Mouse (Mus musculus): ENCODE data around the gene Pbx3. TPM values are rescaled to one million over a fixed set of nuclear protein-coding genes. Genes with fewer than 3 reads are reported as not detected.

Gene Pbx3
- polyA plus RNA-seq, 1 experiment from 2014 or later = 88.0 TPM

DNA sequence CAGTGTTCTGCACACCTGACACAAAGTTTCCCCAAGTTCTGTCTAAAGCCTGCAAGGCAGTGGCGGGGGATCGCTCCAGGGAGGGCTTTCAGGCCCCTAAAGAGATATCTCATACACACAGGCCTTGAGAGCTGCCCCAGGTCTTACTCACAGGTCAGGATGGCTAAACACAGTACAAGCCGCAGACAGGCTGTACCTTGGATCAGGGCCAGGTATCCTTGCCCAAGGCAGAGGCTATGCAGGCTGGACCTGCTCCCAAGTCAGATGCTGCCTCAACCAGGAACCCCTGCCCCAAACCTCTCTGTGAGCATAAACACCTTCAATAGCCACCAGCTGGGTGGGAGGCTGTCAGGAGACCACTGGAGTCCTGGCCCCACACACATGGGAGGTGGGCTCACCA lies 215.2 kb downstream of the Pbx3 start:
- Histone ChIP-seq H3K27ac (ENCODE audit: low read depth, low read length) (no peak overlapping the region), H3K4me3 (ENCODE audit: low read depth, low read length) (no peak overlapping the region), H3K4me2 (ENCODE audit: low read depth) (no peak overlapping the region), H3K27me3 (ENCODE audit: control insufficient read depth, insufficient read depth, low read length) (no peaks in the 10 kb centered on the region), H3K9ac (ENCODE audit: low read length) (no peak overlapping the region), H3K4me1 (ENCODE audit: control insufficient read depth, insufficient read depth, low read length) (no peaks in the 10 kb centered on the region), H3K36me3 (ENCODE audit: control insufficient read depth, insufficient read depth, low read length) (no peaks in the 10 kb centered on the region), H3K9me3 (ENCODE audit: control insufficient read depth, low read length) (no peaks in the 10 kb centered on the region)
- 98% methylated on average over 3 of the region's 3 CpGs for WGBS
- ATAC-seq (ENCODE audit: insufficient read depth, low FRiP score, low TSS enrichment) = no peak
- DNase-seq (ENCODE audit: low spot score) = no peak

DNA sequence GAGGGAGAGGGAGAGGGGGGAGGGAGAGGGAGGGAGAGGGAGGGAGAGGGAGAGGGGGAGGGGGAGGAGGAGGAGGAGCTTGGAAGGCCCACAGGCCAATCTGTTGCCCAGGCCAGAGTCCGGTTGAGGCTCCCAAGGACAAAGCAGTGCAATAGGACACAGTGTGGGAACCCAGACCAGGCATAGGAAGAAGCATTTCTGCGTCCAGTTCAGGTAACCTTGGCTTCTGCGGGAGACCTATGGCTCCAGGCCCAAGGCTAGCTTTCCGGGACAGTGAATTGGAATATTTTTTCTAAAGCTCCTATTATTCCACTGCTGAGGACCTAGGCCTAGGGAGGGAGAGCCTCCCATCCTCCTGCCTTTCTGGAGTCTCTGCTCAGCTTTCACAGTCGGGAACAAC lies 218.1 kb downstream of the Pbx3 start:
- no peak overlapping the region for H3K4me3 ChIP-seq (ENCODE audit: low read depth, low read length)
- WGBS = 73% methylated on average over 5 of the region's 5 CpGs
- no peak overlapping the region for H3K4me2 ChIP-seq (ENCODE audit: low read depth)
- H3K4me1 ChIP-seq (ENCODE audit: control insufficient read depth, insufficient read depth, low read length) = no peaks in the 10 kb centered on the region
- H3K9ac ChIP-seq (ENCODE audit: low read length) = no peak overlapping the region
- ATAC-seq (ENCODE audit: insufficient read depth, low FRiP score, low TSS enrichment) = no peak
- no peak for DNase-seq (ENCODE audit: low spot score)
- no peaks in the 10 kb centered on the region for H3K36me3 ChIP-seq (ENCODE audit: control insufficient read depth, insufficient read depth, low read length)
- H3K27ac ChIP-seq (ENCODE audit: low read depth, low read length) = no peak overlapping the region
- H3K9me3 ChIP-seq (ENCODE audit: control insufficient read depth, low read length) = no peaks in the 10 kb centered on the region
- no peaks in the 10 kb centered on the region for H3K27me3 ChIP-seq (ENCODE audit: control insufficient read depth, insufficient read depth, low read length)

DNA sequence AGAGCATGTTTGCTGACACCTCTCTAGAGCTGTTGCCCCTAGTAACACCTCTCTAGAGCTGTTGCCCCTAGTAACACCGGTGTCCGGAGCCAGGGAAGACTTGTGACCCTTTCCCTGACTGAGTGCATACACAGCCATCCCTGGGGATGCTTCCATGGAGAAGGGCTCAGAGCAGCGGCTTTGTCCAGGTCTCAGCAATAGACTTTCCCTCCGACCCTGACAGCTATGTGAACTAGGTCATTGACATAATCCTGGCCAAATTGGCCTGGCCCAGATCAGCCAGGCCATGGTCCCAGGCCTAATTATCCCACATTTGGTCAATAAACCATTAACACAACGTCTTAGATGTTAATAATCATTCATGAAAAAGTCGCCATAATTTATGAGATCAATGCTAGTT lies 219.6 kb downstream of the Pbx3 start:
- H3K4me3 ChIP-seq (ENCODE audit: low read depth, low read length) = no peak overlapping the region
- H3K36me3 ChIP-seq (ENCODE audit: control insufficient read depth, insufficient read depth, low read length) = no peaks in the 10 kb centered on the region
- no peak overlapping the region for H3K4me2 ChIP-seq (ENCODE audit: low read depth)
- no peak overlapping the region for H3K9ac ChIP-seq (ENCODE audit: low read length)
- 73% methylated on average over 6 of the region's 6 CpGs for WGBS
- H3K27me3 ChIP-seq (ENCODE audit: control insufficient read depth, insufficient read depth, low read length) = no peaks in the 10 kb centered on the region
- no peak overlapping the region for H3K27ac ChIP-seq (ENCODE audit: low read depth, low read length)
- H3K4me1 ChIP-seq (ENCODE audit: control insufficient read depth, insufficient read depth, low read length) = no peaks in the 10 kb centered on the region
- DNase-seq (ENCODE audit: low spot score) (no peak), ATAC-seq (ENCODE audit: insufficient read depth, low FRiP score, low TSS enrichment) (no peak)
- no peaks in the 10 kb centered on the region for H3K9me3 ChIP-seq (ENCODE audit: control insufficient read depth, low read length)

DNA sequence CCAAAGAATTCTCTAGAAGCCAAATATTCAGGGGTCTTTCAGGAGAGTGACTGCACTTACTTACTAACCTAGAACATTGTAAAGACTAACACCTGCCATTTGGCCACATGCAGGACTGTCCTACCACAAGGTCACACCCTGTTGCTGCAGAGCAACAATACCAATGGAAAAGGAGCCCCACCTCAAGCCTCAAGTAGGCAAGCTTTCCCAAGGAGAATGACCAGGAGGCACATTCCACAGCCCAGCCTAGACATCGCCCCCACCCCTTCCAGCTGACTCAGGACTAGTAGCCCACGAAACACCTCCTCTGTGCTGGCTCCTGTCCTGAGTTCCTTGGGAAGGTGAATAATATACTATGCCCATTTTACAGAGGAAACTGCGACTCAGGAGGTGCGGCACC lies 222.4 kb downstream of the Pbx3 start:
- Histone ChIP-seq H3K4me3 (ENCODE audit: low read depth, low read length) (no peak overlapping the region), H3K4me1 (ENCODE audit: control insufficient read depth, insufficient read depth, low read length) (no peaks in the 10 kb centered on the region), H3K27me3 (ENCODE audit: control insufficient read depth, insufficient read depth, low read length) (no peaks in the 10 kb centered on the region), H3K9me3 (ENCODE audit: control insufficient read depth, low read length) (no peaks in the 10 kb centered on the region), H3K9ac (ENCODE audit: low read length) (no peak overlapping the region), H3K27ac (ENCODE audit: low read depth, low read length) (no peak overlapping the region), H3K4me2 (ENCODE audit: low read depth) (no peak overlapping the region), H3K36me3 (ENCODE audit: control insufficient read depth, insufficient read depth, low read length) (no peaks in the 10 kb centered on the region)
- DNase-seq (ENCODE audit: low spot score) (no peak), ATAC-seq (ENCODE audit: insufficient read depth, low FRiP score, low TSS enrichment) (no peak)
- WGBS = 84% methylated on average over 4 of the region's 4 CpGs

DNA sequence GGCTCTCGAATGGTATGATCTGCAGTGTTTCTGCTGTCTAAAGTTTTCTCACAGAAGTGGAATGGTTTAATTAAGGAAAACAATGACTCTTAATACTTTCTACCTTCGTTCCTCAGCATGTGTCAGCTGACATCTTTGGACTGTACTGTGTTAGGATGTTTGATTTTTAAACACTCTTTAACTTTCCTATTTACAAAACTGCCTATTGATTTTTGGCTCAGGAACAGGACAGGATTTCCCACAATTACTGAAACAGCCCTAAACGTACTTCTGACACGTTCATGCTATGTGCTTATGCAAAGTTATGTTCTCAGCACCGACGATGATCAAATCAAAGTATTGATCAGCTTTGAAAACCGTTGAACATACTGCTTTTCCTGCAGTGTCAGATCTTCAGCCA lies 224.7 kb downstream of the Pbx3 start:
- Histone ChIP-seq H3K4me1 (ENCODE audit: control insufficient read depth, insufficient read depth, low read length) (no peaks in the 10 kb centered on the region), H3K27ac (ENCODE audit: low read depth, low read length) (no peak overlapping the region), H3K36me3 (ENCODE audit: control insufficient read depth, insufficient read depth, low read length) (no peaks in the 10 kb centered on the region), H3K27me3 (ENCODE audit: control insufficient read depth, insufficient read depth, low read length) (no peaks in the 10 kb centered on the region), H3K4me2 (ENCODE audit: low read depth) (no peak overlapping the region), H3K4me3 (ENCODE audit: low read depth, low read length) (no peak overlapping the region), H3K9ac (ENCODE audit: low read length) (no peak overlapping the region), H3K9me3 (ENCODE audit: control insufficient read depth, low read length) (no peaks in the 10 kb centered on the region)
- no peak for DNase-seq (ENCODE audit: low spot score)
- 85% methylated on average over 7 of the region's 7 CpGs for WGBS
- ATAC-seq (ENCODE audit: insufficient read depth, low FRiP score, low TSS enrichment) = no peak

DNA sequence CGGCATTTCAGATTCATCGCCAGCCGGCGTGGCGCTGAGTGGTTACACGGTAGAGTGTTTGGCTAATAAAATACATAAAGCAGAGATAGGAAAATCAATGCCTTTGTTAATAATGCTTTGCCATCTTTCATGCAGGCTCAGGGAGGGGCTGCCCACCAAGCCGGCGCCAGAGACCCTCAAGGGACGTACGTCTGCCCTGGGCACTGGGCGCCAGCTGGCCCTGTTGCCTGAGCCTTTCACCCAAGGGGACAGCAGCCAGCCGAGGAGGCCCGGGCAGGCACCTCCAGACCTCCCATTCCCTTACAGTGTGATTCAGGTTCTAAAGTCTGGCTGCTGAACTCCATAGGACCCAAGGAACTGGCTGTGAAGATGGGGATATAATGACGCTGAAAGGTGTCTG lies 225.5 kb downstream of the Pbx3 start:
- 83% methylated on average over 14 of the region's 14 CpGs for WGBS
- ATAC-seq (ENCODE audit: insufficient read depth, low FRiP score, low TSS enrichment) (no peak), DNase-seq (ENCODE audit: low spot score) (no peak)
- Histone ChIP-seq H3K4me1 (ENCODE audit: control insufficient read depth, insufficient read depth, low read length) (no peaks in the 10 kb centered on the region), H3K9me3 (ENCODE audit: control insufficient read depth, low read length) (no peaks in the 10 kb centered on the region), H3K36me3 (ENCODE audit: control insufficient read depth, insufficient read depth, low read length) (no peaks in the 10 kb centered on the region), H3K9ac (ENCODE audit: low read length) (no peak overlapping the region), H3K27ac (ENCODE audit: low read depth, low read length) (no peak overlapping the region), H3K4me3 (ENCODE audit: low read depth, low read length) (no peak overlapping the region), H3K27me3 (ENCODE audit: control insufficient read depth, insufficient read depth, low read length) (no peaks in the 10 kb centered on the region), H3K4me2 (ENCODE audit: low read depth) (no peak overlapping the region)

DNA sequence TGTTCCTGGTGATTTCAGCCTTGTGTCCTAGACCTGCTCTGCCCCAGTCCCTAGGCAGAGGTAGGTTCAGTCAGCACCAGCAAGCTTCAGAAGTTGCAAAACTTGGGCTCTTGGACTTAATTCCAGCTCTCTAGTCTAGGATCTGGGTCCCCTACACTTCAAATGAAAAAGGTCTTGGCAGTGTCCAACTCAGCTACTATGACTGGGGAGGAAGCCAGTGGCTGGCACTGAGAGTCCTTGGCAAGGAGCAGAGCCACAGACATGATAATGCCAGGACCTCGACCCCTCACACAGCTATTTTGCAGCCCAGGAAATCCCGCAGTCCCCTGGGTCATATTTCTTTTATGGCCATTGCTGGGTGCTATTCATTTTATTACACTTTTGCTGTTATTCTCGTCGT lies 225.9 kb downstream of the Pbx3 start:
- Histone ChIP-seq H3K4me2 (ENCODE audit: low read depth) (no peak overlapping the region), H3K4me1 (ENCODE audit: control insufficient read depth, insufficient read depth, low read length) (no peaks in the 10 kb centered on the region), H3K9ac (ENCODE audit: low read length) (no peak overlapping the region), H3K4me3 (ENCODE audit: low read depth, low read length) (no peak overlapping the region), H3K9me3 (ENCODE audit: control insufficient read depth, low read length) (no peaks in the 10 kb centered on the region), H3K36me3 (ENCODE audit: control insufficient read depth, insufficient read depth, low read length) (no peaks in the 10 kb centered on the region), H3K27ac (ENCODE audit: low read depth, low read length) (no peak overlapping the region), H3K27me3 (ENCODE audit: control insufficient read depth, insufficient read depth, low read length) (no peaks in the 10 kb centered on the region)
- ATAC-seq (ENCODE audit: insufficient read depth, low FRiP score, low TSS enrichment) = no peak
- WGBS = 61% methylated on average over 4 of the region's 4 CpGs
- DNase-seq (ENCODE audit: low spot score) = no peak

DNA sequence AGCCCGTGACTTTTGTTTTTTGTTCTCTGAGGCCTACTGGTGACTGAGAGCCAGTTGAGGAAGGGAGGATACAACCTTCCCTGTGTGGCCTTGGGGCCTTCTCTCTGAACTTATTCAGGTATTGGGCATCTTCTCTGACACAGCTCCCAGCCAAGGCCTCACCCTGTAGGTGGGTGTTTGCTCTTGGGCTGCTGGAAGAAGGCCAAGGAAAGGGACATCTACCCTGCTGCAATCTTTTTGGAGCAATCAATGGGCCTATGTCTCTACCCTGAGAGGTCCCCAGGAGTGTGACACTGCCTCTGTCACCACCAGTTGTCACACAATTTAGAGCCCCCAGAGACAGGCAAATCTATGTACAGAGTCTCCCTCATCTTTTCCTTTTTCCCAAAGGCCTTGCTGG lies 226.5 kb downstream of the Pbx3 start:
- Histone ChIP-seq H3K4me2 (ENCODE audit: low read depth) (no peak overlapping the region), H3K27me3 (ENCODE audit: control insufficient read depth, insufficient read depth, low read length) (no peaks in the 10 kb centered on the region), H3K36me3 (ENCODE audit: control insufficient read depth, insufficient read depth, low read length) (no peaks in the 10 kb centered on the region), H3K4me1 (ENCODE audit: control insufficient read depth, insufficient read depth, low read length) (no peaks in the 10 kb centered on the region), H3K9ac (ENCODE audit: low read length) (no peak overlapping the region), H3K4me3 (ENCODE audit: low read depth, low read length) (no peak overlapping the region), H3K27ac (ENCODE audit: low read depth, low read length) (no peak overlapping the region), H3K9me3 (ENCODE audit: control insufficient read depth, low read length) (no peaks in the 10 kb centered on the region)
- ATAC-seq (ENCODE audit: insufficient read depth, low FRiP score, low TSS enrichment) = no peak
- no peak for DNase-seq (ENCODE audit: low spot score)
- 82% methylated on average over 1 of the region's 1 CpGs for WGBS

DNA sequence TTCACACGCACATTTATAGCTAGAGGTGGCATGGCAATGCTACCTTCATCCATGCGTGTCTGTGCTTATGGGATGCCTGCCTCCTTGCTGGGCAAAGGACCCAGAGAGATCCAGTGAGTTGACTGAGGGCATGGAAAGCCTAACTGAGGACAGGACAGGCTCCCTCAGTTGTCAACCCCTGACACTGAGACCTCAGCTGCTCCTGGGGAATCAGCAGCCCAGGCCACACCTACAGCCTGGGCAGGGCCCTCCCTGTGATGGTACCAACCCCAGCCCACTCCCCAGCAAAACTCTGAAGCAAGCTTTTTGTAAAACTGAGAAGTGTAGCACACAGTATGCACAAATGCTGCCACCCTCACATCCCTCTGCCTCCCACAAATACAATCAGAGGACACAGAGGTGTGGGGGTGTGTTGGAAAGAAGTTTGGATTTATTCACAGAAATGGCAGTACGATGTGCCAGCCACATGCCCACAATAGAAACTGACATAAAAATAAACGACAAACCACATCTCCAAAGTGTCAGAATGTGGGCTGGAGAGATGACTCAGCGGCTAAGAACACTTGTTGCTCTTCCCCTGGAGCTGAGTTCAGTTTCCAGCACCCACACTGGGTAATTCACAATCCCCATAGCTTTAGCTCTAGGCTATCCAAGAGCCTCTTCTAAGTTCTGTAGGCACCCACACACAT lies 233.3 kb downstream of the Pbx3 start:
- no peak overlapping the region for H3K4me2 ChIP-seq (ENCODE audit: low read depth)
- no peak overlapping the region for H3K27ac ChIP-seq (ENCODE audit: low read depth, low read length)
- 90% methylated on average over 5 of the region's 5 CpGs for WGBS
- no peak for ATAC-seq (ENCODE audit: insufficient read depth, low FRiP score, low TSS enrichment)
- H3K4me3 ChIP-seq (ENCODE audit: low read depth, low read length) = no peak overlapping the region
- H3K9ac ChIP-seq (ENCODE audit: low read length) = no peak overlapping the region
- no peak for DNase-seq (ENCODE audit: low spot score)
- H3K9me3 ChIP-seq (ENCODE audit: control insufficient read depth, low read length) = no peaks in the 10 kb centered on the region
- H3K4me1 ChIP-seq (ENCODE audit: control insufficient read depth, insufficient read depth, low read length) = no peaks in the 10 kb centered on the region
- no peaks in the 10 kb centered on the region for H3K36me3 ChIP-seq (ENCODE audit: control insufficient read depth, insufficient read depth, low read length)
- no peaks in the 10 kb centered on the region for H3K27me3 ChIP-seq (ENCODE audit: control insufficient read depth, insufficient read depth, low read length)
